Mouse (Mus musculus) cerebellum, postnatal 4 days (tissue): ENCODE results near the gene Trib2.

Experiments used
- DNase-seq, 2 experiments: peaks; one replicate each; pipeline ENCODE4 v3.0.0; 2022; ENCODE audit warnings: low spot score in 2 of 2, mixed read lengths in 1 of 2

Trib2 gene

DNA sequence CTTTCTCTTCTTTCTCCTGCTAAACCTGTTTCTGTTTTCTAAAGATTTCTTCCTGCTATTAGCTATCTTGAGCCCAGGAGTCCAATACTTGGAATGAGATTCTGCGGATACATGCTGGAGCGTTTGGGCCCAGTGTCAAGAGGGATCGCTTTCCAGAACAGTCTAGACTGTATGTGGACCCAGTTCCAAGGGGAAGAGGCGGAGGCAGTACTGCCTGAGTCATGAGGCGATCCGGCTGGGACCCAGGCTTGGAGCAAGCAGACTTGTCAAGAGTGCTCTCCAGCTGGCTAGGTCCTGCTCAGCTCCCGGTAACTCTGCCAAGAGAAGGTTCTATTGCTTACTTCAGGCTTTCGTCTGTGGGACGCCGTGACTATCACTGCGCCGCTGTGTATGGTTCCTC, 50.7 kb downstream of the Trib2 start:
- DNase-seq, result no peak

DNA sequence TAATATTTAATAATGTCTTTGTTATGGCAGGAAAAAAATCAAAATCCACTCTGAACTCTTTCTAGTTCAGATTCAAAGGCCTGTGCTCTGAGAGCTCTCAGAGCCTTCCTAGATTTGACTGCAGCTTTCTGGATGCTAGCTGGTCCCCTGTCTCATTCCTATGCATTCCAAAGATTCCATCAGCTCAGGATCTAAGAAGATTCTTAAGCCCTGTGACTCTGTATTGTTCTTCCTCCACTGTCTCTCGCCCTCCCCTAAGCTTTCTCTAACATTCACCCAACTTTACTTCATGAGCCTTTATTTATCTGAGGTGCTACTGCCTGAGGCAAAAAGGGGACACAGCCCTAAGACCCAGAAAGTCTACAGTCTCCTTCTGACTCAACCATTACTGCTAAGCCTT, 51.5 kb downstream of the Trib2 start:
- no peak for DNase-seq

DNA sequence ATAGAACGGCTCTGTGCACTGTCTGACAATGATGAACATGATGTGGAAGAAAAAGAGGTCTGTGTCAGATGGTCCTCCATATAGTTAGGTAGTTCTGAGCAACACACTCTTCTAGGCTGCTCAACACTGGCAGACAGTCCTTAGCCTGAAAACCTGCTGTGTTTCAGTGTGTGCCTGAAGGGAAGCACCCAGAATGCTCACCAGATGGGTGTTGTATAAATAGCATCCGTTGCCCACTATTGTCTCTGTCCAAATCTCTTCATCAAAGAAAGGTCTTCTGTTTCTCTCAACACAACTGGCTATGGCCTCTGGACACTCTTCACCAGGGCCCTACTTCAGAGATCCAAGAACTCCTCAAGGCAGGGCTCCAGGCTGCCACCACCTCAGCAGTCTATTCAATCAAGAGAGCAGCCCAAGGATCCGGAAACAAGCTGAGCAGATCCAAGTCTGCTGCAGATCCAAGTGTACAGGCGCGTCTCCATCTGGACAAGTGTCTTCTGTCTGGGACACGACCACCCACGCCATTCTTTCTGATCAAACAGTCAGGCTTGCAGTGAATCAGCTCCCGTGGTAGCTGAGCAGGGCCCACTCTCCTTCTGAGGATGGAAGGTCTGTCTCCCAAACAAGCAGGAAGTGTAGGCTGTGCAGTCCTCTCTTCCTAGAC, 55.1 kb downstream of the Trib2 start:
- DNase-seq, result no peak

DNA sequence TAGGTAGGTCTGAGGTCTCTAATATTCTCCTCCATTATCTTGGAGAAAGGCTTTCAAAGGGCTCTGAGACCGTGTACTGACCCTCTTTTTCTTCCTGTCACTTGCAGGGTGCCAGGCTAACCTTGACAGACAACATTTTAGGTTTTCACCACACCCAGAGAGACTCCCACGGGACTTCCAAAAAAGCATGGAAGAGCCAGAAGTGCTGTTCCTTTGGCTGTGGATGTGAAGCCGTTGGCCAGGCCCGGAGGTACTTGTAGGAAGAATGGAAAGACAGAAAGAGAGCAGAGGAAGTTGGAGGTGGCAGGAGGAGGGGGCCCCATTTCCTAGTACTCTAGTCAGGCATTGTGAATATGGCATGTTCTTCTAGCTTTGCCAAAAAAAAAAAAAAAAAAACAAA, 56.0 kb downstream of the Trib2 start:
- no peak for DNase-seq

DNA sequence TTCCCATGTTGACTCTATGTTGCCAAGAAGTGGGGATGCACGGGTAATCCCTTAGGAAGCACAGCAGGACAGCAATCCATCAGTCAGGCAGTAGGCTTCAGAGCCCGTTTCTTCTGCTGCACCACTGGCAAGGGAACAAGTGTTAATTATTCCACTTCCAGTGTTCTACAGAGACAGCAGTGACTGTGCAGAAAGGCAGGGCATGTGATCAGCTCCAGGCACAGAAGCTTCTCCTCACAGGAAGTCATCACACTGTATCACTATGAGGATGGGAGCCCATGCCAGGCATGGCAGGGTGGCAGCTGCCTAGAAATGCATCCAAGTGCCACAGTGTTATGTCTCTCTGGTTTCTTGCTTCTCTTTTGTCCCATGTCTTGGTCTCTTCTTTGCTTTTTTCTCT, 57.9 kb downstream of the Trib2 start:
- peak in 1 of 2 experiments; percentile 28 for DNase-seq

DNA sequence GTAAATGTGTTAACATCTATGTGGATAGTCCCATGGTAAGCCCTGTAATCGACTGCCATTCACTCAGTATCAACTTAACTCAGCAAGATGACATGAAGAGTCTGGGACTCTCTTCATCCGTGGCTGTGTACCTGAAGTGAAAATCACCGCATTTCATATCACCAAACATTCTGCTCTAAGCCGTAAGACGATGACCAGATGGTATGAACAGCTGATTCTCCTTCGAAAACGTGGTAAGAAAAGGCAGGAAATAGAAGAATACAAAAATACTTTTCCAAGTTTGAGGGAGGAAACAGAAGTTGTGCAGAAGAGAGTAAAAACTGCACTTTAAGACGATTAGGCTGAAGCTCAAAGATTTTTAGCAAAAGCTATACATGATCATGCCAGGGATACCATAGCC, 59.4 kb downstream of the Trib2 start:
- DNase-seq, result no peak

DNA sequence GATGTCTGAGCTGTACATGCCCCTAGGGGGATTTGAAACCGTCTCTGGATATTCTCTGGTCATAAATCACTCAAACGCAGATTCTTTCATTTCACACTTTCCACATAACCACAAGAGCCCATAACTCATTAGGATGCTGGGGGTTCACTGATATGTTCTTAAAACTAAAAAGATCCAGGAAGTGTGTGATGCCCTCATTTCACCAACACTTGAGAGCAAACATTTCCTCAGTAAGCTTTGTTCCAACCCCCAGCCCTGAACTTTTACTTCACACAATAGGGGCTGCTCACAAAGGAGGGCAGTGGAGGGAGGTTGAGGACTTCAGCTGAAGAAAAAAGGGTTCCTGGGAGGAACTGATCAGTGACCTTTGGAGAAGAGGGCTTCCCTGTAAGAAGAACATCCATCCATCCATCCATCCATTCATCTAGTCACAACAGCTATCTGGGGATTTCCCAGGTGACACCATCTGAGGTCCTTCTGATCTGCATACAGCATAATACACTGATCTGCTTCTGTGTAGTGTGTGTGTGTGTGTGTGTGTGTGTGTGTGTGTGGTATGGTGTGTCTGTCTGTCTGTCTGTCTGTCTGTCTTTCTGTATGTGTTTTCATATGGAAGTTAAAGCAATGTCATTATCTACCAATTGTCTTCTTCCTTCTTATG, 61.6 kb downstream of the Trib2 start:
- no peak for DNase-seq

DNA sequence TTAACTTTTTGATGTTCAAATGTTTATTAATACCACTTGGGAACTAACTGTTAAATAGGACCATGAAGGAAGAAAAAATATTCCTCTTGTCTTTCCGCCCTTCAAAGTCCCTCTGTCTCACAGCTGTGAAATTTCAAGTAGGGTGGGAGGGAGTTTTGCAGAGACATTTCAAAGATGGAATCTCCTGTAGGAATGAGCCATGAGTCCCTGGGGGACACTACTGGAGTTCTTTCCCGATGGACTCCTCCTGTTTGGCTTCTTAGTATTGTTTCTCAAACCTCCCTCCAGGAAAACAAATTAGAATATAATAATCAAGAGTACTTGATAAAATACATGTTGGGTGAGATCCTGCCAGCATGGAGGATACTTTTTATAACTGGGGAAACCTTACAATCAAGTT, 62.1 kb downstream of the Trib2 start:
- no peak for DNase-seq

DNA sequence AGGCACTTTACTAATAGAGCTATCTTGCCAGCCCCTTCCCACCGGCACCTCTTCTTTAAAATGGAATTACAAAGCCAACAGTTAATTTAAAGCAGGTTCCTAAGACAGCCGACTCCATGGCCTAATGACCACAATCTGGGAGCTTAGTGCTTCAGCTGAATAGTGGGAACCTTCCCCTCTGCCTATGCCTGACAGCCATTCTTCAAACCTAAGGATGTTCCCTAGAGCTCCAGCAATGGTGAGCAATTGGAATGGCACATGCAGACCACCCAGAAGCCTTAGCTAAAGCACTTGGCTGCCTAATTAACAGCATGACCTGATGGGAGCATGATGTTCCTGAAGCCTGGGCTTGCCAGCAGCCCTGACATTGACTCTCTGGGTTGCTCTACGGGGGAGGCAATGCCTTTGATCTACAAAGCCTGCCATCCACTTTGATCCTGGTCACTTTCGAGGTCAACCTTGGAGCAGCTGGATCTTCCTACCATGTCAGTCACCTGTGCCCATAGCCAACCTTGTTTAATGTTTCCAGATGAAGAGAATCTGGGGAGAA, 67.0 kb downstream of the Trib2 start:
- no peak for DNase-seq

DNA sequence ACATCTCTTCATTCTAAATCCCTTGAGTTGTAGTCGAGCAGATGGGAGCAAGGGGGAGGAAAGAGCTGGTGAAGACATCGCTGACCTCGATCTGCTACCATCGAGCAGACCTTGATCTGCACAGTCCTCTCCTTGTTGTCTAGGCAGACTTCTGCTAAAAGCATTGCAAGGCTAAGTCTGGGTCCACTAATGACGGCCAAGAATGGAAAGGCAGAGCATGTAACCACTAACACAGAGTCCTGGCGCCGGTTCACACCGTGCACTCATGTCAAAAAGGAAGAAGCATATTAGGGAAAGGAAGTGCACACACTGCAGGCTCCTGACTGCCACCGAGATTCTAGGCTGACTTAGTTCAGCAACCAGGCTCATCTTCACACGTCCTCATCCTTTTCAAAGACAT, 71.0 kb downstream of the Trib2 start:
- no peak for DNase-seq
